Mouse (Mus musculus) hindbrain, embryonic 12.5 days (tissue): ENCODE measurements at regions not wholly inside any gene's neighbourhood (a gene's known extent, or its start where the extent isn't known, plus 50 kb on each side); places are given as distances from the start of the nearest gene placed in this dataset.
"Not testable (repeated sequence)": the region's sequence is repeated elsewhere in the genome, so short reads cannot be mapped to it uniquely, and the experiment has no call there.

ENCODE experiments used
- ATAC-seq: fragments of 200-750 bp; cut with Nextera tagmentation; 2 replicates; pipeline ENCODE4 v1.8.0; 2017; ENCODE audit warnings: moderate TSS enrichment; ENCODE audit not compliant: low FRiP score
- H3K27ac ChIP-seq: fragments of 300-500 bp; sonication (generic); 2 replicates; pipeline ENCODE4 v1.5.1; 2016; ENCODE audit warnings: mild to moderate bottlenecking
- H3K27me3 ChIP-seq: fragments of 300-500 bp; sonication (generic); 2 replicates; pipeline ENCODE4 v1.6.1; 2016; ENCODE audit warnings: mild to moderate bottlenecking
- H3K36me3 ChIP-seq: fragments of 300-500 bp; sonication (generic); 2 replicates; pipeline ENCODE4 v1.6.1; 2016; ENCODE audit warnings: mild to moderate bottlenecking
- H3K4me1 ChIP-seq: fragments of 300-500 bp; sonication (generic); 2 replicates; pipeline ENCODE4 v1.6.1; 2016
- H3K4me2 ChIP-seq: fragments of 300-500 bp; sonication (generic); replicated peaks from 2 replicates; pipeline ENCODE4 v1.6.1; 2016; ENCODE audit warnings: mild to moderate bottlenecking
- H3K4me3 ChIP-seq: fragments of 300-500 bp; sonication (generic); 2 replicates; pipeline ENCODE4 v1.5.1; 2016; ENCODE audit warnings: mild to moderate bottlenecking
- H3K9ac ChIP-seq: fragments of 300-500 bp; sonication (generic); 2 replicates; pipeline ENCODE4 v1.6.1; 2016; ENCODE audit warnings: mild to moderate bottlenecking, moderate library complexity
- H3K9me3 ChIP-seq: fragments of 300-500 bp; sonication (generic); replicated peaks from 2 replicates; pipeline ENCODE4 v1.6.1; 2016; ENCODE audit warnings: mild to moderate bottlenecking
- WGBS: fragments of 180-500 bp; shearing (Covaris S2); methylation state at CpG from one replicate; pipeline ENCODE4 v1.1.7; 2016; 5-methylcytosine and 5-hydroxymethylcytosine counted together

- WGBS: 56% methylated on average over 2 of the region's 2 CpGs
- no peaks in the 10 kb centered on the region for H3K9me3 ChIP-seq
- H3K27me3 ChIP-seq: no peaks in the 10 kb centered on the region
- no peak overlapping the region for H3K27ac ChIP-seq
- no peak overlapping the region for H3K9ac ChIP-seq
- no peaks in the 10 kb centered on the region for H3K4me1 ChIP-seq
- no peak overlapping the region for H3K4me2 ChIP-seq
- no peak overlapping the region for H3K4me3 ChIP-seq
- H3K36me3 ChIP-seq: no peaks in the 10 kb centered on the region
- ATAC-seq: no peak
Measured at GRCm38 (mm10) chr11:29628476-29628875, 64.3 kb upstream of the Rtn4 start.

GRCm38 (mm10) chr11:29632486-29632885 lies 60.3 kb upstream of the Rtn4 start:
- Histone ChIP-seq H3K9me3 (no peaks in the 10 kb centered on the region), H3K4me3 (no peak overlapping the region), H3K27me3 (no peaks in the 10 kb centered on the region), H3K4me1 (peaks cover 4% of the 10 kb centered on the region; the same call in 1 of the 2 replicates), H3K4me2 (no peak overlapping the region), H3K9ac (no peak overlapping the region), H3K36me3 (no peaks in the 10 kb centered on the region), H3K27ac (no peak overlapping the region)
- no peak for ATAC-seq
- 81% methylated on average over 1 of the region's 1 CpGs for WGBS

GRCm38 (mm10) chr11:29633288-29633687 lies 59.5 kb upstream of the Rtn4 start:
- ATAC-seq, H3K27me3 ChIP-seq, H3K36me3 ChIP-seq, H3K4me2 ChIP-seq, H3K27ac ChIP-seq, H3K9me3 ChIP-seq, H3K4me1 ChIP-seq, H3K9ac ChIP-seq, H3K4me3 ChIP-seq: not testable (repeated sequence)
- 81% methylated on average over 1 of the region's 1 CpGs for WGBS

GRCm38 (mm10) chr11:29636759-29637200 lies 56.0 kb upstream of the Rtn4 start:
- Histone ChIP-seq H3K4me1 (peaks cover 4% of the 10 kb centered on the region; the same call in 1 of the 2 replicates), H3K9ac (no peak overlapping the region), H3K9me3 (no peaks in the 10 kb centered on the region), H3K4me2 (no peak overlapping the region), H3K4me3 (no peak overlapping the region), H3K27me3 (no peaks in the 10 kb centered on the region), H3K27ac (no peak overlapping the region), H3K36me3 (no peaks in the 10 kb centered on the region)
- peak; percentile 56; the same call in 1 of the 2 replicates for ATAC-seq
- WGBS: 36% methylated on average over 6 of the region's 6 CpGs

GRCm38 (mm10) chr11:29638093-29638669 lies 54.6 kb upstream of the Rtn4 start:
- H3K36me3 ChIP-seq: no peaks in the 10 kb centered on the region
- 0 out of 2 replicates have a peak, but pooled peaks have one; percentile 40 for ATAC-seq
- no peaks in the 10 kb centered on the region for H3K9me3 ChIP-seq
- no peak overlapping the region for H3K27ac ChIP-seq
- 76% methylated on average over 8 of the region's 8 CpGs for WGBS
- no peak overlapping the region for H3K4me2 ChIP-seq
- H3K9ac ChIP-seq: no peak overlapping the region
- peaks cover 4% of the 10 kb centered on the region; the same call in 1 of the 2 replicates for H3K4me1 ChIP-seq
- no peaks in the 10 kb centered on the region for H3K27me3 ChIP-seq
- H3K4me3 ChIP-seq: no peak overlapping the region

GRCm38 (mm10) chr11:29638861-29639260 lies 53.9 kb upstream of the Rtn4 start:
- Histone ChIP-seq H3K9me3 (no peaks in the 10 kb centered on the region), H3K27me3 (no peaks in the 10 kb centered on the region), H3K4me2 (no peak overlapping the region), H3K27ac (no peak overlapping the region), H3K4me1 (peaks cover 4% of the 10 kb centered on the region; the same call in 1 of the 2 replicates), H3K9ac (no peak overlapping the region), H3K4me3 (no peak overlapping the region), H3K36me3 (no peaks in the 10 kb centered on the region)
- ATAC-seq: no peak
- 22% methylated on average over 2 of the region's 2 CpGs for WGBS
